Mouse (Mus musculus) T-cell, adult 2 months (primary cell): ENCODE measurements around the gene Dtx4.

ENCODE experiments used
- DNase-seq: peaks from one replicate; pipeline ENCODE4 v3.0.0; 2022; ENCODE audit warnings: low spot score

Gene Dtx4

DNA sequence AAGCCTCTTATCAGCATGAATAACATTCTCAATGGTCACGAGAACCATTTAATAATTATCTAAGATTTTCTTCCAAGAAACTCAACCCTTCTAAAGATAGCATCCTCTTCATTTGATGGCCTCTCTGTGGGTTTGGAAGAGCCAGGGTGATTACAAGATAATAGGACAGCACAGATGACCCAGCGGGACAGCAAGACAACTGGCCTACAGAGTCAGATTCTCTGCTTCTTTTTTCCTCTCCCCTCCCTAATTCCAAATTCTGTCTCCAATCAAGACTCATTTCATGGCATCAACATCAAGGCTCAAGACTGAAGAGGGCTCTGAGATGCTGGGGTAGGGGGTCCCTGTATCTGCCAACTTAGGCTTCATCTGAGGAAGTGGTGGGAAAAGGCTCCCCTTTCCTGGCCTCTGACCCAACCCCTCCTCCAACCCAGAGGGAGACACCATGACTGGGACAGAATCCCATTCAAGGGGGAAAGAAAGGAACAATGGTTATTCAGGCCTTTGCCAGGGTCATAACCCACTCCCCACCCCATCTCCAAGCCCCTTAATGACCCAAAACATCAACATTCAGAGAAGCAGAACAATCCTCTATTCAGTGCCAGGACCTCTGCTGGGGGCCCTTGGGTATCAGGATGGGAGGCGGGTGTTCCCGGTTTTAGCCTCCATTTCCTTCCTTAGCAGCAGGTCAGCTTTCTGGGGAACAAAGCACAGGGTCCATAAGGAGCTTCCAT is 7.6 kb downstream of the Dtx4 start:
- no peak for DNase-seq

DNA sequence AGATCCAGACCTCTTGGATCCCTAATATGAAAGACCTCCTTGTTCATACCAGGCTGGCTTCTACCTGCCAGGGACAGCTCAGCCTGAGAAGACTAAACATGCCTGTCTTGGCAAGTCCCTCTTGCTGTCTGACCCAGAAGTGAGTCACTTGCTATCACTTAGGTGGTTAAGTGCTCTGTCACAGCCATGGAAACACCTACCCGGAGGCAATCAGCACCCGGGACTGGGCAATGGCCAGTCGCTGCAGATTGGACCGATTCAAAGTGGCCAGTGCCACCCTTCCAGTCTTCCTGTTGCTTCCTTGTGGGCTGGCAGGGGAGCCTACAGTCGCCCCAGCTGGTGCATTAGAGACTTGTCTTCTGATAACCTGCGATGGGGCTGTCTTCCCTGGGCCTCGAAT is 9.6 kb downstream of the Dtx4 start:
- DNase-seq, result no peak

DNA sequence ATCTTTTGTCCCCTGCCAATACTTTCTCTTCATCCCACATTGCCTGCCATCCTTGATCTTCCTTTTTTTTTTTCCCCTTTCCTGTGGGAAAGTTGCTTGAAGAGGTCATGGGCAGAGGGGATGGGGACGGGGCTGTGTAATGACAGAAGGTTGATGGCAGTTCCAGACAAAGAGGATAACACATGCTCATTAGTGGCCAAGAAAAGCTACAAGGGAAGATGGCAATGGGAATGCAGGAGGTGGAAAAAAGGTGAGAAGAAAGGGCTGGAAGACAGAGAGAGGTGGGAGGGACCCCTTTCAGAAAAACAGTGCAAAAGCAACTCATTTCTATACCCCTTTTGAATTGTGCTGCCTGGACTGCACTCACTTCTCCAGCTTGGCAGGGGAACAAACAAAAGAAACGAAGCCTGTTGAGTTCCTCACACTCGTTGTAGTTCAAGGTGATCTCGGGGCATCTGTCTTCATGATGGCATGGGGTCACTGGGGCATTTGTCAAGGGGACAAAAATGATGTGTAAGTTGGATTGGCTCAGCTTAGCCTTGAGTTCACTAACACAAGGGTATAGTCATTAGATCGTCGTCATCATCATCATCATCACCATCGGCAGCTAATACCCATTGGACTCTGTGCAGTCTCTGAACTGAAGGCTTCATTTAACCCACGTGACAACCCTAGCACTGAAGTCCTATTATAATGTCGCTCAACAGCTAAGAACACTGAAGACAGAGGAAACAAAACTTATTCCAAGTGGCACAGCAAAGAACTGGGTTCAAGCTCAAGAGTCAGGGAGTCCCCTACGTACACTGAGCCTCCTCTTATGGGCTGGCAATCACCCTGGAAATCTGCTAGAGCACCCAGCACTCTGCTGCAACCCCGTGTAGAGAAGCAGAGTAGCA is 11.3 kb downstream of the Dtx4 start:
- no peak for DNase-seq

DNA sequence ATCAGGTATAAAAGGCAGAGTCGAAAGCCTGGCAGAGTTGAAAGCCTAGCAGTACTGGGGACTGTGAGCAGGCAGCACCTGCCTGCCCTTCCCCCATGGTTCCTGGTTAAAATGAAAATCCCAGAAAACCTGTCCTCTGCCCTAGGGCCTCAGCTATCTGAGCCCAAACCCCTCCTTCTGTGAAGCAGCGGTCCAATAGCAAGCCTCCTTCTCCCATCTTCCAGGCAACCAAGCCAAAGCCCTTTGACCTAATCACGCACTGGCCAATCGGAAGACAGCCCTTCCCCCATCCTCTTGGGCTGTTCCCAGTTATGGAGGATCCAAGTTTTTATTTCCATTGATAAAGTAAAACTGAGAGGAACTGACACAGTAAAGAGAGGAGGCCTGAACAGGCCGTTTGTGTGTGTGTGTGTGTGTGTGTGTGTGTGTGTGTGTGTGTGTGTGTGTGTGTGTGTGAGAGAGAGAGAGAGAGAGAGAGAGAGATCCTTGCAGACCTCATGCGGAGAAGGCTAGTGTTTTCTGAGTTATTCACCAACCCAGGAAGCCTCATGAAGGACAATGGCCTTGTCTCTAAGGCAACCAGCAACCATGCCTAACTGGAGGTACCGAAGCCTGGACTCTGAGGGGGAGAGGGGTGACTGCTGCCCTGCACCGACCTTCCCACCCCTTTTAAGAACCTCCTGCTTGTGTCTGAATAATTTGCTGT is 12.1 kb downstream of the Dtx4 start:
- DNase-seq, result no peak

DNA sequence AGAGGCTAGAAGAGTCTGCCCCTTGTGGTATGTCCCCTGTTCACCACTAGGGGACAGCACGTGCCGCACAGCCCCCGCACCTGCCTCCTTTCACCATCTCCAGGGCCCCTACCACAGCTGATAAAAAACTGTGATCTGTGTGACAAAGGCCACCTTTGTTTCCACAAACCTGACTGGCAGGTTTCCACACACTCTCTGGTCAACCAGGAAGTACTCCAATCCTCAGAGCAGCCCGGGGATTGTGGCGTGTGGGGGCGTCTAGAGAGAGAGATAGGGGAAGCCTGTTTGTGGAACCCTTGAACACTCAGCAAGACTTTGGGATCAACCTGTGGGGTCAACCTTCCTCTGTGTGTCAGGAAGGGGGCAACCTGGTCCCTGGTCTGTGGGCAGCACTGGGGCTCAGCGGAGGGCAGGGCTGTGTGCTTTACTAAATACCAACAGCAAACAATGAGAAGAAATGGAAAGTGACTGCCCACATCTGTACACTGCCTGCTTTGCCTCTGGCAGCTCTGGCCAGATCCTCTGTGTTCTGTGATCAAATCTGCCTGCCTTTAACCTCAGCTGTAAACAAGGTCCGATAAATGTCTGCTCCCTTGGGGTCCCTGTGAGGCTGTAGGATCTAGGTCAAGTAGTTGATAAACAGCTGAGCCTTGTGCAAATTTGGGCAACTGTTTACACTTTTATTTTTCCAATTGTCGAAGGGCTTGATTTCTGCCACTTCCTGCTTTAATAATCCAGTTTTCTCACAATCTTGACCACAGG is 12.9 kb downstream of the Dtx4 start:
- DNase-seq, result peak; percentile 63

DNA sequence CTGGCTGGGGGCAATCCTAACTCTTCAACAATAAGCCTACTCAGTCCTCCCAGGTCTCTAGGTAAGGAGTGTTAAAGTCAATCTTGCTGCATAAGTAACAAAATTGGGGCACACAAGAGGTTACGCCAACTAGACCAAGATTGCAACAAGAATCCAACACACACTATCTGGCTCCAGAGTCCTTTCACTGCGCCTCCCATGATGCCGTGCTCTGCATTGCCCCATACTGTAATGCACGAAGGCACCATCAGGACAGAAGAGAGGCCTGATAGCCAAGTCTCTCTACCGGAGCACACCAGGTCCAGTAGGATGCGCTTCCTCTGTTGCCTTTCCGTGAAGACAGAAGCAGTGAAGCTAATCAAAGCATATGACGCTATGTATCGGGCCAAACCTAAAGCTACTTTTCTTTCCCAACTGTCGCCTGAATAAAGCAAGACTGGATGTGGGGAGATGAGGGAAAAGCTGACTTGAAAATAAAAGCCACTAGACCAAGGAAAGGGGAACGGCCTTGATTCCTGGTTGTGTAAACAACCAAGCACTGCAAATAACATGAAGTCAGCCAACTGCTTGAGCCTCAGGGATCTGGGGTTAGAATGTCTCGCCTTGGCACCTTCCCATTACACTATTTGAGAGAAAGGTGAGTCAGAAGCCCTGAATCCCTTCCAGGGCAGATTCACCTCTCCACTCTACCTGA is 13.6 kb downstream of the Dtx4 start:
- DNase-seq, result no peak

DNA sequence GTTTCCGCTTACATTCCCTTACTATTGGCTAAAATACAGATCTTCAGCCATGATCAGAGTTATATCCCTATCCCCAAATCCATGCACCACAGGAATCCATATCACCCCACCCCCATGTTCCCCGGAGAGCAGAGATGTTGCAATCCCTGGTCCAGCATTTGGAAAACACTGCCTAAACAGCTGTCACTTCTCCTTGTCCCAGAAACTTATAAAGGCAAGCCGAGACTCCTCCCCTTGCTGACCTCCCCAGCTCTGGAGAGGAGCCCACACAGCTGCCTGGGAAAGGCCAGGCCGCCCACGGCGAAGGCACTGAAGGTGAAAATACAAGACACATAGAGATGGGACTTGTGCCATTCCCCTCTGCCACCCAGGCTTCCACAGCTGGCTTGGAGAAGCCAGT is 14.4 kb downstream of the Dtx4 start:
- no peak for DNase-seq

DNA sequence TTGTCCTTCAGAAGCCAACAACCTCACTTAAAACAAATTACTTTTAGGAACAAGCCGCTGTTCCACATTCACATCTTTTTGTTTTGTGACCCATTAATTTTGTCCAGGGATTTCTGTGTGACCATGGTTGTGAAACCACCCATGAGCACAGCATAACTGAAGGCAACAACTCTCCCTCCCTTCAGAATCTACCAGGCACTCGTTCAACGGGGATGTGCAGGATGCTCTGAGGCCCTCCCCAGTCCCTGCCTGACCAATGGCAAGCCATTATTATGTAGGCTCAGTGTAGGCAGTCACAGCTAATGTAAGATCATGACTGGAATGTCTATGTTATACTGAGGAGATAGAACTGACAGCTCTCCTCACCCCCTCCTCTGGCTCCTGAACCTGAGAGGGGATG is 15.6 kb downstream of the Dtx4 start:
- DNase-seq, result no peak

DNA sequence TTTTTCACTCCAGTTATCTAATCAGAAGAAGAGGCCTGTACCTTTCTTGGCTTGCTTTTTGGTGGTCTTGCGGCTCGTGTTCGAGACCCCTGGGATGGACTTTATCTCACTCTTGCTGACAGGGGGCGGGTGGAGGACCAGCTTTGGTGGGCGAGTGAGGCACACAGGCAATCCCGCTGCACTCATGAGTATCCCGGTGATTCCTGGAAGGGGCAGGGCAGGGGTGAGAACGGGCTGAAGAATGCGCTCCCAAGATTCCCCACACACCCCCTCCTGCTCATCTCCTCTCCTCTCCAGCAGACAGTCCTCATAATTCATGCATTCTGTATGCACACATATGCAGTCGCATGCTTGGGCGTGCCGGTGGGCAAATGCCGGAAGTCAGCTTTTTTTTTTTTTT is 16.0 kb downstream of the Dtx4 start:
- DNase-seq, result no peak

DNA sequence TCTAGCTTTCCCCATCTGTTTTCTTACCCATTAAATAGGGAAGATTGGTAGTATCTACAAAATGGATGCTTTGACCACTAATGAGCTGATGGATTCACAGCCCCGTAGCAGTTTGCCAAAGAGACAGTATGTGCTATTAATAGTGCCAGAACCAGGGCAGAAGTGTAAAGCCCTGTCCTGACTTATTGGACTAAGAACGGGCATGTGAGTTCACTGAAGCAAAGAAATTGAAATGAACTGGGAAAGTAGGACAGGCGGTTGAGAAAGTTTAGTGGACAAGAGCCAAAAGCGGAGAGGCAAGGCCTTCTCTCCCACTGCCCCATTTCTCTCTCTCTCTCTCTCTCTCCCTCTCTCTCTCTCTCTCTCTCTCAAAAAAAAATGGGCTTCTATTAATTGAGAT is 17.0 kb downstream of the Dtx4 start:
- no peak for DNase-seq

DNA sequence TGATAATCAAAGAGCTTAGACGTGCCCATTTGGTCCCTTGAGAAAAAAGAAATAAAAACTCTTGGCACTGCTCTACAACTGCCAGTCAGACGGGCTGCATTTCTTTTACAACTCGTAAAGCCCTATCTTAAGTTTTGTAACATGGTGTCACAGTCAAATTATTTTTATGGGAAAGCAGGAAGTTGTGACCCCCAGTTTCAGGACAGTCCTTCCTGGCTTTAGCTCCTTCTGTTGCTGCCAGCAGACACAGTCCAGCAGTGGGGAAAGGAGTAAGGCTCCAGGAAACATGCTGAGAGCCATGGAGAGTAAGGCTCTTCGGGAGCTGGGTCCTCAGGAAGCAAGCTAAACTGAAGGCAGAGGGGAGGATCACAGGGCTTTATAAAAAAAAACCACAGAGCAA is 17.5 kb downstream of the Dtx4 start:
- DNase-seq, result no peak

DNA sequence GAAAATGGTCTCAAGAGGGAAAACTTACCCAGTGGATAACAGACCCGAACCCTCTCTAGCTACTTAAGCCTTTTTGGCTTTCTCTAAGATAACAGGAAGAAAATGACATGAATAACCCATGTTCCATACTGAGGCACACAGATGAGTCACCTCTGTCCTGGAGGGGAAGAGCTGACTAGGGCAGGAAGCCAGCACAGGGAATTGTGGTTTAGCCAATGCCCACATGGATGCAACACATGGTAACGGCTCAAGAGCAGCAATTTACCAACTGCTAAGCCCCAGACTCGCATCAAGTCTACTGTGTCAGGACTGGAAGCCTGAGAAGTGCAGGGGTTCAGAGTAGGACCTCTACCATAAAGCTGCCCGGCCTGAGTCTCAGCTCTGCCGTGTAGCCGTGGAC is 22.9 kb downstream of the Dtx4 start:
- DNase-seq, result no peak

DNA sequence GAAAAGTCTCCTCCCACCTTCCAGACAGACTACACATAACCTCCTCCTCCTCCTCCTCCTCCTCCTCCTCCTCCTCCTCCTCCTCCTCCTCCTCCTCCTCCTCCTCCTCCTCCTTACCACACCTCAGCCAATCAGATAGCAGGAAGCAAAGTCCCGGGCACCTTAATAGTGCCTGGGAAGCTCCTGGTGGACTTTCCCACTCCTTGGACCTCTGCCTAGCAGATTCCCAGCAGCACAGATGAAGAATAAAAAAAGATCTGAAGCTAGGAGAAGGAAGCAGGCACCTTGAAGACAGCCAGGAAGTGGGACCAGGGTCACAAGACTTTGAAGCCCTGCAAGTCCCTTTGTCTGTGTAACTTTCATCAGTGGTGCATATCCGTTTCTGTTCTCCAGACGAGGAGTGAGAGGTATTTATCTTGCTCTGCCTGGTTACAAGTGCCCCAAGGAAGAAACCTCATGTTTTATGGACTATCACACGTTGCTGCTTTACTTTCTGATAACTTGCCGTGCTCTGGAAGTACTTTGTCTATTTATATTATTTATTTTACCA is 24.5 kb downstream of the Dtx4 start:
- DNase-seq, result peak; percentile 79

DNA sequence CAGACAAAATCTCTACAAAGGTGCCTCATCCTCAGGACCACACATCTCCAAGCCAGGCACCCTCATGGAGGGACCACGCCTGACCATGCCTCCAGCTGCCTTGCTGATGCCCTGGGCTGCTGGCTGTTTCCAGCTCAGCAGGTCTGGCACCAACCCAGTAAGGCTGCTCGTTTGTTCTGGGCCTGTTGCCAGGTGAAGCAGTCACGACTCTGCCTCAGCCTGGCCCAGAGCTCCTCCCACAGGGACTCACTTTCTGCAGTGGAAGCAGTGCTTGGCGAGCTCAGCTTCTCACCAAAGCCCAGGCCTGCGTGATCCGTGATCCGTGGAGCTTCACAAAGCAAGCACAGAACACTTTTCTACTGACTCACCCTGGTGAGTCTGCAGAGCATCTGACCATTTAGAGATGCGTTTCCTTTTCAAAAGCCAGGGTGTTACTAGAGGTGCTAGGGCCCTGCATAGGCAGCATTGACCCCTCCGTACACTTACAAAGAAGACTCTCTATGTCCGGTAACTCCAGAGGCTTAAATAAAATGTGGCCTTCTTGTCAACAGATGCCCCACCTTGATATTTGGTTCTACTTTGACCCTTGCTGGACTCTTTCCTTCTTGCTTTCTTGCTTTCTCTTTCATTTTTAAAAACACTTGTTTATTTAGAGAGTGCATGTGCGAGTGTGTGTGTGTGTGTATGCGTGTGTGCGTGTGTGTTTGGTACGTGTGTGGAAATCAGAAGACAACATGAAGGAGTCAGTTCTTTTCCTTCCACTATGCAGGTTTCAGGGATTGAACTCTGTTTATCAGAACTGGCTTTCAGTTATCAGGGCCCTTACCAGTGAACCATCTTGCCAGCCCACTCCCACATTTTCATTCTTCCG is 25.6 kb downstream of the Dtx4 start:
- peak; percentile 84 for DNase-seq

DNA sequence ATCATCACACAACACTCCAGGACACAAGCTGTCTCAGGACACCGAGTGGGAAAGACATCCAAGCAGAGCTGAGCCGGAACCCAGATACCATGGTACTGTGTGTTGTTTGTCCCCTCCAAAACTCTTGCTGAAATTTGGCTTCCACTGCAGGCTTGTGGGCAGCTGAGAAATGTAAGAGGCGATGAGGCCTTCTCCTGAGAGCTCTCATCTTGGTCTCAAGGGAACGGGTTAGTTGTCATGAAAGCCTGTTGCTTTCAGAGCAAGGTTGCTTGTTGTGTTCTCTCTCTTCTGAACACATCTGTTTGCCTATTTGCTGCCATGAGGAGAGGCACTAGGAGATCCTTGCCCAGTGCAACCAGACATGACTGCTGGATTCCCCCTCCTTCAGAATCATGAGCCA is 27.3 kb downstream of the Dtx4 start:
- no peak for DNase-seq

DNA sequence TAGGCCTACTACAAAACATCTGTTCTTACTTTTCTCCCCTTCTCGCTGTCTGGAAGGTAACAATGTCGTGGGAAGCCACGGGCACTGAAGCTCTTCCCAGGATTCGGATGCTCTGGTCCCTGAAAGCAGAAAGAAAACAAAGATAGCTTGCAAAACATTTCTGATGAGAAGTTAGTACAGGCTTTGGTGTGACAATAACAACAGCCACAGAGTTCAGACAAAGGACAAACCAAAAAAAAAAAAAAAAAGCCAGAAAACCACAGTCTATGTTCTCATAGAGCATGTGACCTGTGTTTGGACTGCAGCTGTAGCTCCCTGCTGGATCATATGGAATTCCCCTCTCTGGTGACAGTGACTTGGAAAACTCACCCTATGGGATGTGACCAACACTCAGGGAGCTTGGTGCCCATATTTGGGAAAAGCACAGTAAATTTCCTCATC is 28.0 kb downstream of the Dtx4 start:
- DNase-seq, result peak; percentile 72

DNA sequence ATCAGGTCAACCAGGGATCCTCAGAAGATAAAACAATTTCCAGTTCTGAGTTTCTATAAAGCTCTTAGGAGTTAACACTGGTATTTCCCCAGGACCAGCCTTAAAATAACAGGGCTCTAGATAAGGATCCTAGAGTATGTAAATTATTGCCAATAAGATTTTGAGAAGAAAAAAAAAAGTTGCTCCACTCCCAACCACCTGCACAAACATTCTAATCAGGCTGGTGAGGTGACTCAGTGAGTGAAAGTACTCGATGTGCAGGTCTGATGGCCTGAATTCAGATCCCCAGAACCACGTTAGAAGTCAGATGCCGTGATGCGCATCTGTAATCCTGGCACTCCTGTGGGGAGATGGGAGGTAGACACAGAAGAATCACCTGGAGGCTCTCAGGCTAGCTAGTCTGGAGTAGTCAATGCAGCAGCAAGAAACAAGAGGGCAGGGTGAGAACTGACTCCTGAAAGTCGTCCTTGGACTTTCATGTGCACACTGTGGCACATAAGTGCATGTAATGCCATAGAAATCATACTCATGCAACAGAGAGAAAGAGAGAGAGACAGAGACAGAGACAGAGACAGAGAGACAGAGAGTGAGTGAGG is 28.8 kb downstream of the Dtx4 start:
- DNase-seq, result peak; percentile 25

DNA sequence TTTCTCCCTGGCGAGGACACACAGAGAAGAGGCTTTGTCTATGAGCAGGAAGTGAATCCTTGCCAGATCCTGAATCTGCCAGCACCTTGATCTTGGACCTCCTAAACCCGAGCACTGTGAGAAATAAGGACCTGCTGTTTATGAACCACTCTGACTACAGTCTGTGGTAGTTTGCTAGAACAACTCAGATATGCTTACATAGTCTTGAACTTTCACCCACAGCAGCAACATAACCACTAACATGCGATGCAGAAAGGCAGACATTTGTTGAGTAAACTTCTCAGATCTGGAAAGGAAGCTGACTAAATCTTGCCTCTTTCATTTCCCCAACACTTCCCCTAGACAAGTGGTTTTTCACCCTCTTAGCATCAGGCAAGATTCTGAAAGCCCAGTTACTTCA is 29.4 kb downstream of the Dtx4 start:
- peak; percentile 66 for DNase-seq

DNA sequence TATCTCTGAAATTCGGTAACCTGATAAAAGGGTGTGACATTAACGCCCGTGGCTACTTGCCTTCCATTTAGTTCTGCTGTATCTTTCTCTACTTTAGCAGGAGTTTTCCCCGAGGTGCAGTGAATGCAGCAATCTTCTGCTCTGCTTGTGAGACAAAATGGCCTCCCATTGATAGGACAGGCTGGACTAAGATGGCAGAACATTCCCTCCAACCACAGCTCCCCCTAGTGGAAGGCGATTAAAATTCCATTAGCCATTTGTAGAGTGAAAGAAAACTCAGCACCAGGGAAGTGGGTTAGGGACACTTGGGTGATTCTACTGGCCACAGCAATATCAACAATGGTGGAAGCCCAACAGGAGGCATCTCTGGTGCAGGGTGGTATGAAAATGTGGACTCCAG is 33.8 kb downstream of the Dtx4 start:
- peak; percentile 58 for DNase-seq

DNA sequence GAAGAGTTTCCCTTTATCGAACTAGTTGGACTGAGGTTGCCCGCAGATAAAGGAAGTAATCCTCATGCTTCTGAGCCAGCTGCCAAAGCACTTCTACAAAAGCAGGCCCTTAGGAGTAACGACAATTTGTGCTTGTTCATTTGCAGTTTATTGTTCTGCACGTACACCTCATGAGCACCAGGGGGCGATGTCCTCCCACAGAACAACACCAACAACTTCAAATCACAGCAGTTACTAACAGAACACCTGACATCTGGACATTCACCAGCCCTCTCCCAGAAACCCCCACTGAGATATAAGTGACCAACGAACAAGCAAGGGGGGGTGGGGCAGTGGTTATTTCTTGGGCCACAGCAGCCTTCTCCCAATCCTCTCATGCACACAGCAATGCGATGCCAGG is 35.0 kb downstream of the Dtx4 start:
- DNase-seq, result peak; percentile 67
